Mouse (Mus musculus) ovary, postnatal 10 days (tissue): ENCODE measurements around the gene B4gat1.

ENCODE experiments used
- DNase-seq: peaks from one replicate; pipeline ENCODE4 v3.0.0; 2022; ENCODE audit warnings: low spot score

The B4gat1 gene

GRCm38 (mm10) chr19:5032686-5033085, 5.9 kb upstream of the B4gat1 start:
- no peak for DNase-seq

GRCm38 (mm10) chr19:5036577-5036976, 2.0 kb upstream of the B4gat1 start:
- DNase-seq, result no peak

- DNase-seq, result no peak
Observed at GRCm38 (mm10) chr19:5037678-5038571, 701 bp upstream of the B4gat1 start.

- no peak for DNase-seq
Observed at GRCm38 (mm10) chr19:5039301-5040114, 882 bp downstream of the B4gat1 start.

- DNase-seq, result peak; percentile 77
Observed at GRCm38 (mm10) chr19:5040862-5041523, 2.4 kb downstream of the B4gat1 start, which contains the start of gene Brms1. Gene Brms1, plus strand, starts transcription at chr19:5041354.

- no peak for DNase-seq
Observed at GRCm38 (mm10) chr19:5041588-5041987, 3.0 kb downstream of the B4gat1 start.

GRCm38 (mm10) chr19:5045531-5045930, 6.9 kb downstream of the B4gat1 start:
- no peak for DNase-seq

GRCm38 (mm10) chr19:5048138-5049056, 9.8 kb downstream of the B4gat1 start:
- no peak for DNase-seq

- DNase-seq, result no peak
Observed at GRCm38 (mm10) chr19:5049325-5049724, 10.7 kb downstream of the B4gat1 start.

- DNase-seq, result no peak
Observed at GRCm38 (mm10) chr19:5050047-5050905, 11.7 kb downstream of the B4gat1 start, which contains the start of gene Rin1. Gene Rin1, plus strand, starts transcription at chr19:5050481.

- no peak for DNase-seq
Observed at GRCm38 (mm10) chr19:5051031-5051430, 12.4 kb downstream of the B4gat1 start.

- DNase-seq, result no peak
Observed at GRCm38 (mm10) chr19:5051515-5051914, 12.9 kb downstream of the B4gat1 start.

GRCm38 (mm10) chr19:5052166-5052822, 13.7 kb downstream of the B4gat1 start:
- DNase-seq, result no peak

- no peak for DNase-seq
Observed at GRCm38 (mm10) chr19:5052853-5053252, 14.2 kb downstream of the B4gat1 start.

- DNase-seq, result no peak
Observed at GRCm38 (mm10) chr19:5053909-5054308, 15.3 kb downstream of the B4gat1 start.

GRCm38 (mm10) chr19:5056251-5056650, 17.6 kb downstream of the B4gat1 start:
- no peak for DNase-seq

- DNase-seq, result no peak
Observed at GRCm38 (mm10) chr19:5057876-5058775, 19.5 kb downstream of the B4gat1 start.
